In the genomic region with DNA sequence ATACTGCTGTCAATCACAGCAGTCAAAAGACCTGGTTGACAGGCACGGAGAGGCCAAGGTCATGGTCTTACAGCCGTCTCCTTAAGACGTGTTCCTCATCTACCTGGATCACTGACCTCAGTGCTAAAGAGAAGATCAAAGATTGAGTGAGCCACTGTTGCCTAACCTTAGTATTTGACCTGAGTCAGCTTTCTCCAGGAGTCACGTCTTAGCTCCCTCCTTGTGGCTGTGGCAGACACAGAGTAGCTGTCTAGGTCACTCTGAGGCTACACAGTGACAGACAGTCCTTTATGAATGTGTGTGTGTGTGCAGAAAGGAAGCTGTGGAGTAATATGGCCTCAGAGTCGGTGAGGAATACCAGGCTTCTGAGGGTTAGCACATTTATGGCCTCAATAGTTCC, we compare ENCODE assay signal across 24 mouse cellular contexts.
DNase-seq lines count a peak whose midpoint lies in the region; ATAC-seq and TF ChIP-seq lines count a peak whose summit lies in the region.
"Had no signal": no experiment of that assay in that cellular context is flagged by ENCODE, and none has a peak within 500 bp of the region (broad histone marks: within the 10 kb centered on the region; RNA-seq: fewer than 3 reads in every experiment).

No protein-coding gene starts in this region.

- no peak overlapping the region for H3K4me3 ChIP-seq in kidney, adult 2 months (ENCODE audit: insufficient read depth, low read depth, low read length)
- H3K4me3 ChIP-seq in liver, adult 2 months (ENCODE audit: insufficient read depth, low read depth, low read length): no peak overlapping the region
- H3K4me3 ChIP-seq in liver, embryonic 11.5 days (ENCODE audit: low read depth, low read length): no peak overlapping the region
- no peak overlapping the region for H3K4me3 ChIP-seq in small intestine, adult 2 months (ENCODE audit: low read depth, low read length)
- no peak overlapping the region for H3K4me3 ChIP-seq in hindbrain, embryonic 10.5 days
- H3K4me3 ChIP-seq: embryonic facial prominence, embryonic 10.5 days; embryonic facial prominence, embryonic 13.5 days; erythroblast, embryonic 14.5 days; forebrain, embryonic 12.5 days; forebrain, embryonic 15.5 days had no signal

- 38% methylated on average over 5 of the region's 5 CpGs for WGBS in kidney, adult 2 months
- 30% methylated on average over 5 of the region's 5 CpGs for WGBS in liver, adult 2 months
- WGBS in liver, embryonic 11.5 days: 54% methylated on average over 5 of the region's 5 CpGs
- WGBS in small intestine, adult 2 months: 50% methylated on average over 5 of the region's 5 CpGs
- 60% methylated on average over 5 of the region's 5 CpGs for WGBS in hindbrain, embryonic 10.5 days

- no peaks in the 10 kb centered on the region for H3K9me3 ChIP-seq in liver, embryonic 11.5 days (ENCODE audit: control insufficient read depth, low read length)
- H3K9me3 ChIP-seq in hindbrain, embryonic 10.5 days: no peaks in the 10 kb centered on the region
- H3K9me3 ChIP-seq: embryonic facial prominence, embryonic 10.5 days; embryonic facial prominence, embryonic 13.5 days; forebrain, embryonic 12.5 days; forebrain, embryonic 15.5 days had no signal

- DNase-seq in kidney, adult 2 months: peak; percentile 27
- no peak for DNase-seq in kidney, postnatal 4 days
- peak; percentile 12 for DNase-seq in liver, adult 2 months (ENCODE audit: extremely low read depth, low read depth, low spot score)
- DNase-seq in liver, embryonic 11.5 days (ENCODE audit: low spot score): no peak
- no peak for DNase-seq in hindbrain, embryonic 10.5 days (ENCODE audit: low spot score)
- no peak for DNase-seq in urinary bladder, postnatal 10 days (ENCODE audit: low spot score)
- DNase-seq: adrenal gland, adult 8-10 months; adrenal gland, postnatal 25 days; cerebellum, adult 11-12 months; cerebellum, adult 8-10 months; cerebellum, postnatal 36 days; embryo, embryonic 11 days; gastrocnemius, postnatal 10 days; gastrocnemius, postnatal 36 days; heart, adult 11 months had no signal

- TF ChIP-seq POLR2A in kidney, adult 2 months (IDR thresholded peaks at IDR 0.05; ENCODE audit: low read depth, low read length): no peak
- no peak for TF ChIP-seq POLR2A in liver, adult 2 months (IDR thresholded peaks at IDR 0.05; ENCODE audit: extremely low read depth, insufficient read depth, low read length)
- no peak for TF ChIP-seq POLR2A in small intestine, adult 2 months (IDR thresholded peaks at IDR 0.05; ENCODE audit: low read depth, low read length)

- no peak overlapping the region for H3K4me2 ChIP-seq in liver, embryonic 11.5 days
- H3K4me2 ChIP-seq: embryonic facial prominence, embryonic 13.5 days; forebrain, embryonic 12.5 days; forebrain, embryonic 15.5 days; heart, embryonic 11.5 days; hindbrain, embryonic 14.5 days had no signal

- no peaks in the 10 kb centered on the region for H3K27me3 ChIP-seq in kidney, adult 2 months (replicated peaks; ENCODE audit: control insufficient read depth, insufficient read depth, low read length)
- H3K27me3 ChIP-seq in liver, adult 2 months (ENCODE audit: control insufficient read depth, insufficient read depth, low read length): no peaks in the 10 kb centered on the region
- H3K27me3 ChIP-seq in liver, embryonic 11.5 days (replicated peaks; ENCODE audit: control insufficient read depth, insufficient read depth, low read length): no peaks in the 10 kb centered on the region
- H3K27me3 ChIP-seq in small intestine, adult 2 months (ENCODE audit: control insufficient read depth, insufficient read depth, low read length): no peaks in the 10 kb centered on the region
- H3K27me3 ChIP-seq in hindbrain, embryonic 10.5 days (ENCODE audit: insufficient read depth, poor library complexity, severe bottlenecking): no peaks in the 10 kb centered on the region
- H3K27me3 ChIP-seq: embryonic facial prominence, embryonic 13.5 days; forebrain, embryonic 12.5 days; forebrain, embryonic 15.5 days had no signal

- no peak overlapping the region for H3K27ac ChIP-seq in kidney, adult 2 months (ENCODE audit: insufficient read depth, low read depth, low read length)
- no peak overlapping the region for H3K27ac ChIP-seq in liver, adult 2 months (replicated peaks; ENCODE audit: insufficient read depth, low read depth, low read length)
- H3K27ac ChIP-seq in liver, embryonic 11.5 days (ENCODE audit: low read depth, low read length): no peak overlapping the region
- H3K27ac ChIP-seq in small intestine, adult 2 months (ENCODE audit: insufficient read depth, low read depth, low read length): peak overlapping the region; percentile 74
- H3K27ac ChIP-seq in hindbrain, embryonic 10.5 days: no peak overlapping the region
- H3K27ac ChIP-seq: embryonic facial prominence, embryonic 10.5 days; forebrain, embryonic 12.5 days; forebrain, embryonic 15.5 days; hindbrain, embryonic 14.5 days had no signal

- TF ChIP-seq CTCF in kidney, adult 2 months (conservative IDR thresholded peaks at IDR 0.05; ENCODE audit: insufficient read depth, insufficient read length, low read depth, low read length): no peak
- TF ChIP-seq CTCF in liver, adult 2 months (IDR thresholded peaks at IDR 0.05; ENCODE audit: low read depth, low read length): no peak
- TF ChIP-seq CTCF in small intestine, adult 2 months (IDR thresholded peaks at IDR 0.05; ENCODE audit: extremely low read depth, insufficient read length, insufficient replicate concordance, low read depth, low read length): no peak

- H3K36me3 ChIP-seq in kidney, adult 2 months (ENCODE audit: control insufficient read depth, insufficient read depth, low read length): no peaks in the 10 kb centered on the region
- H3K36me3 ChIP-seq in liver, adult 2 months (ENCODE audit: control insufficient read depth, insufficient read depth, low read length): no peaks in the 10 kb centered on the region
- no peaks in the 10 kb centered on the region for H3K36me3 ChIP-seq in liver, embryonic 11.5 days (ENCODE audit: control insufficient read depth, insufficient read depth, low read length)
- H3K36me3 ChIP-seq in small intestine, adult 2 months (ENCODE audit: control insufficient read depth, insufficient read depth, low read length): peaks cover 36% of the 10 kb centered on the region
- H3K36me3 ChIP-seq in hindbrain, embryonic 10.5 days: no peaks in the 10 kb centered on the region
- H3K36me3 ChIP-seq: embryonic facial prominence, embryonic 10.5 days; embryonic facial prominence, embryonic 13.5 days; forebrain, embryonic 12.5 days; forebrain, embryonic 15.5 days had no signal

- no peaks in the 10 kb centered on the region for H3K79me2 ChIP-seq in liver, adult 2 months (ENCODE audit: control insufficient read depth, insufficient read depth, low read length)

- no peak overlapping the region for H3K9ac ChIP-seq in liver, adult 2 months (ENCODE audit: low read depth, low read length)
- no peak overlapping the region for H3K9ac ChIP-seq in liver, embryonic 11.5 days (ENCODE audit: low read depth, low read length)
- H3K9ac ChIP-seq: embryonic facial prominence, embryonic 13.5 days; forebrain, embryonic 12.5 days; forebrain, embryonic 15.5 days; hindbrain, embryonic 14.5 days had no signal

- ATAC-seq in liver, embryonic 11.5 days (replicated peaks; ENCODE audit: low FRiP score): no peak
- ATAC-seq: activated CD4-positive, CD25-positive, alpha-beta regulatory T cell, adult 4 months; forebrain, embryonic 15.5 days had no signal

- no peaks in the 10 kb centered on the region; the same call in none of the 2 replicates for H3K4me1 ChIP-seq in kidney, adult 2 months (ENCODE audit: control insufficient read depth, insufficient read depth, low read length)
- peaks cover 5% of the 10 kb centered on the region for H3K4me1 ChIP-seq in liver, adult 2 months (ENCODE audit: control insufficient read depth, insufficient read depth, low read length)
- H3K4me1 ChIP-seq in liver, embryonic 11.5 days (replicated peaks; ENCODE audit: control insufficient read depth, insufficient read depth, low read length): 0 out of 2 replicates have a peak, but pooled peaks cover 2% of the 10 kb centered on the region
- peaks cover 6% of the 10 kb centered on the region; the same call in 1 of the 2 replicates for H3K4me1 ChIP-seq in small intestine, adult 2 months (ENCODE audit: control insufficient read depth, insufficient read depth, insufficient read length, low read length)
- H3K4me1 ChIP-seq in hindbrain, embryonic 10.5 days (replicated peaks): peaks cover 16% of the 10 kb centered on the region; the same call in 1 of the 2 replicates
- H3K4me1 ChIP-seq: forebrain, embryonic 15.5 days had no signal

Comparison
In these comparisons a context has a peak if more than half of its experiments do, and no peak if none do; other contexts are left out.
1. DNase-seq: peak in kidney, adult 2 months (single experiment) and liver, adult 2 months (single experiment); none in kidney, postnatal 4 days (0 of 2), liver, embryonic 11.5 days (single experiment), hindbrain, embryonic 10.5 days (single experiment) and urinary bladder, postnatal 10 days (single experiment).